Mouse (Mus musculus): Measurements from ENCODE around the gene 1700008O03Rik. TPM values are rescaled to one million over a fixed set of nuclear protein-coding genes. Genes with fewer than 3 reads are reported as not detected.
A peak's percentile ranks its signal among the peaks of the same experiment; 100 is the strongest.

The 1700008O03Rik gene
- total RNA-seq (2014; fragmentation: Nextera tagmentation) (4.1 TPM in 1 of 2 replicates, not detected in the other), total RNA-seq (2017) (1.8 and 2.4 TPM in 2 replicates)

DNA sequence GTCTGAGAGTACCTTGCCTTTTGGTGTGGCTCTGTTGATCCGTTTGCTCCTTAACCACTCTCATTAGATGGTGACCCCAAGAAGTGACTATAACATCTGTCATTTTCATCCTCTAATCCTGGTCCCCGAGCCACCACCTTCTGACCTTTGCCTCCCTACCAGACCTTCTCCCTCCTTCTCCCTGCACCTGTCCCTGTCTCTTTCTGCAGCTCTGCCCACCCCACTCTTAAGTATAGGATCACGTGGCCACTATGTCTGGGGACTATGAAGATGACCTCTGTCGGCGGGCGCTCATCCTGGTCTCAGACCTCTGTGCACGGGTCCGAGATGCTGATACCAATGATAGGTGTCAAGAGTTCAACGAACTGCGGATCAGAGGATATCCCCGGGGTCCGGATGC is at the start of gene 1700008O03Rik:
1700008O03Rik (minus strand) TSS at position 101 of the 400 bp plus-strand sequence.
- no peak for ATAC-seq (replicated peaks; ENCODE audit: poor library complexity, severe bottlenecking)

DNA sequence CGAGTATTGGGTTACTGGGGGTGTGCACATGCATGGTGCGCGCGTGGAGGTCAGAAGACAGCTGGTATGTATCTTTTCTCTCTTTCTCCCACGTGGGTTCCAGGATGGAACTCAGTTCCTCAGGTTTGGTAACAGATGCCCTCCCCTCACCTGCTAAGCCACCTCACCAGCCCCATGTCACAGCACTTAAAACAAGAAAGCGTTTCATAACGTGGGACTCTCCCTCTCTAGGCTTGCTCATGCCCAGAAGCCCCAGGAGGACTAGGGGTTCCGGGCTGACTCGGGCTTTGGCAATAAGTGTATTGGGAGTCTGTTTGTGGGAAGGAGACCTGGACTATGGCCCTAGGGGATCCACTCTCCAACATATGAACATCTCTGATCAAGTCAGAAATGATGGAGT is 48.5 kb upstream of the 1700008O03Rik start:
- ATAC-seq (replicated peaks; ENCODE audit: poor library complexity, severe bottlenecking), result no peak

DNA sequence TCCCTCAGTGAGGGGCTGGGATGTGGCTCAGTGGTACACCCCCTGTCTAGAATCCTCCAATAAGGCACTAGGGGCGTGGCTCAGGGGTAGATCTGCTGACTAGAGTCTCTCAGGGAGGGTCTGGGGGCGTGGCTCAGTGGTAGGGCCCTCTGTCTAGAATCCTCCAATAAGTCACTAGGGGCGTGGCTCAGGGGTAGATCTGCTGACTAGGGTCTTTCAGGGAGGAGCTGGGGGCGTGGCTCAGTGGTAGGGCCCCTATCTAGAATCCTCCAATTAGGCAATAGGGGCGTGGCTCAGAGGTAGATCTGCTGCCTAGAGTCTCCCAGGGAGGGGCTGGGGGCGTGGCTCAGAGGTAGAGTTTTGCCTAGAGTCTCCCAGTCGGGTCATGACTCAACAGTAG is 47.8 kb upstream of the 1700008O03Rik start:
- peak; percentile 37 for ATAC-seq (replicated peaks; ENCODE audit: poor library complexity, severe bottlenecking)

DNA sequence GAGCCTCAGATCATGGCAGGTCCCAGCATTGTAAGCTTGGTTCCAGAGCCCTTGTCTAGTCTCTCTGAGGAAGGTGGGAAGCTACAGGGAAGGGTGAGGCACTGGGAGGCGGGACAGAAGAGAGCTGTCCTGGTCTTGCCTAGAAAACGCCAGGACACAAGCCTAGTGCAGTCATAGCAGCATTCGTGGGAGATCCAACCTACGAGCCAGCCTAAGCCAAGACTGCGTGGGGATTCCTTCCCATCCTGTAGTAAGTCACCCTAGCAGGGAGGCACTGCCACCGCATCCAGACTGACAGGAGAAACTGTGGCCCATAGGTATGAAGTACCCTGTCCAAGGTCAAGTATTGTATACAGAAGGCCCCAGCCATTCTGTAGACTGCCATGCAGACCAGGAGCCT is 46.9 kb upstream of the 1700008O03Rik start:
- no peak for ATAC-seq (replicated peaks; ENCODE audit: poor library complexity, severe bottlenecking)

DNA sequence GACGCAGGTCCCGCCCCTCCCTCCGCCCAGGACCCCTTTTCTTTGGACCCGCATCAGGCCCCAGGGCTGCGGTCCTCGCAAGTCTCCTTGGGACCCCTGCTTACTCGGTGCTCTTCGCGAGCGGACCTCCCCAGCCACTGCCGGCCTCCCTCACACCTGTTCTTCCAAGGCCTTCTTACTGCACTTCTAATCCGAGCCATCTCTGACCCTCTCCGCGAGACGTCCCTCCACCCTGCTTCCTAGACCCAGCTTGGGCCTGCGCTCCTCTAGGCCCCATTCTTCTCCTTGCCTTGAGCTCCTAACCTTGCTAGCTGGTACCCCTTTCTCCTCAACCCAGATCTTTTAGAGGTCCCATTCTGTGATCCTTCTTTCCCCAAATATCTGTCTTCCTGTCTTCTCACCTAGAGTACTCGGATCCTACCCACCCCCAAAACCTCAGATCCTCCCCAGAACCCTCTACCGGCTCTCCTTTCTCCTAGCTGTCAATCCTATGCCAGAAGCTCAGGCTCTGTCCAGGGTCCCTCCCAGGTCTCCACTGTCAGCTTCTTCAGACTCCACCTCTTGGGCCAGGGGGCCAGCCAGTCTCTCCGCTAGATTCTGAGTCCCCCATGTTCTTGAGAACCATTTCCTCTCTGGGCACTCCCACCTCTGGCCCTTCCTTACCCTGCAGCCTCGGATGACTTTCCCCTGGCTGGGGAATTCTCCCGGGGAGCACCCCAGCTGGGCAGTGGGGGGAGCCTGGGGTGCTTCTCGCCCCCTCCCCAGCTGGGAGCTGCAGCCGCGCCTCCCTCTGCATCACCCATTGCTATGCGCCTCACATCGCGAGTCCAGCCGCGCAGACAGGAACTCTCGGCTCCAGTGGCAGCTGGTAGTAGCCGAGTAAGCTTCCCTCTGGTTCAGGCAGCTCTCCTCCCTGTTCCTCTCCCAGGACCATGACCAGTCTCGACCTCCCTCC is 44.2 kb upstream of the 1700008O03Rik start:
- ATAC-seq (replicated peaks; ENCODE audit: poor library complexity, severe bottlenecking), result peak; percentile 54

DNA sequence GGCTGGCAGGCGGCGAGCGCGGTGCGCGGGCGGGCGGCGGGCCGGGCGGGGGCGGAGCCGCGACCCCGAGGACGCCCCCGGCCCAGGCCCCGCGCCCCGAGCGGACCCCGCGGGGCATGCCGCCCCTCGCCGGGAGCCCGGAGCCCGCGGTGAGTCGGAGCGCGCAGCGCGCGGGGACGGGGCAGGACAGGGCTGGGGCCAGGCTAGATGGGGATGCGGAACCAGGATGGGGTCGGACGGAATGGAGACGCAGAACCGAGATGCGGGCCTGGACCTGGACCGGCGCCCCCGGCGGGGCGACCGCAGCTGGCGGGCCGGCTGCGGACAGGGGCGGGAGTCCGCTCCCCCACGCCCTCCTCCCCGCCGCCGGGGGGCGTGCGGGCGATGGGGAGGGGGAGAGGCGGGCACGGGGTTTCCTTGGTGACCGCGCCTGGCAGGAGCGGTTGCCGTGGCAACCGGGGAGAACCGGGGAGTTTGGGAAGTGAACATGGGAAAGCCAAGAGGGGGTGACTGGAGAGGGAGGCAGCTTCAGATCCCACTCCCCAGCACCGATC is 43.4 kb upstream of the 1700008O03Rik start, which contains the start of gene Lrrc4b:
Lrrc4b (plus strand) TSS at position 51 of the 554 bp plus-strand sequence.
- no peak for ATAC-seq (replicated peaks; ENCODE audit: poor library complexity, severe bottlenecking)

DNA sequence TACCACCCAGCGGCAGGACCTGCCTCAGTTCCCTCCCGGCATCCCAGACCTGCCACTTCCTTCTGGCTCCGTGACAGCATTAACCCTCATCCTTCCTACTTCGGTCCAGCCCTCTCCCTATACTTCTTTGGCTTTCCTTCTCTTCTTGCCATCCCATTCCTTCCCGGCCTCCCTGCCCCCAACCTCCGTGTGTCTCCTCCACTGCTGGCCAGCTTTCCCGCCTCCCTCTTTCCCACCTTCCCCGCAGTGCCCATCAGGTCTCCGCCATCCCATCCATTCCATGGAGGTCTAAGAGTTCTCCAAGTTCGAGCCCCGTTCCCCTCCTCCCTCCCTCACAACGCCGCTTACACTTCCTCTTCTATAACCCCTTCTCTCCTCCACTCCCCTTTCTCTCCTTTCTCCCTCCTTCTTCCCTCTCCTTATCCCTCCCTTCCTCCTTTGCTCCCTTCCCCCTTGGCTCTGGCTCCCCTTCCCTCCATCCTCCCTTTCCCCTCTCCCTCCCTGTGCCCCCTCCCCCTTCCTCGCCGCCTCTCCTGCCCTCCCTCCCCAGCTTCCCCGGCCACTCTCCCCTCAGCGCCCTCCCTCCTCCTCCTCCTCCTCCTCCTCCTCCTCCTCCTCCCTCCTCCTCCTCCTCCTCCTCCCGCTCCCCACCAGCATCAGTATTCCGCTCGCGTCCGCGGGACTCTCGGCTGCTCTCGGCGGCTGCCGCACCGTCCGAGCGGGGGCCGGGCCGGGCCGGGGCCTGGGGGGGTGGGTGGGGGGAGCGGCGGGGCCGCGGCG is 42.7 kb upstream of the 1700008O03Rik start:
- peak; percentile 28 for ATAC-seq (replicated peaks; ENCODE audit: poor library complexity, severe bottlenecking)

DNA sequence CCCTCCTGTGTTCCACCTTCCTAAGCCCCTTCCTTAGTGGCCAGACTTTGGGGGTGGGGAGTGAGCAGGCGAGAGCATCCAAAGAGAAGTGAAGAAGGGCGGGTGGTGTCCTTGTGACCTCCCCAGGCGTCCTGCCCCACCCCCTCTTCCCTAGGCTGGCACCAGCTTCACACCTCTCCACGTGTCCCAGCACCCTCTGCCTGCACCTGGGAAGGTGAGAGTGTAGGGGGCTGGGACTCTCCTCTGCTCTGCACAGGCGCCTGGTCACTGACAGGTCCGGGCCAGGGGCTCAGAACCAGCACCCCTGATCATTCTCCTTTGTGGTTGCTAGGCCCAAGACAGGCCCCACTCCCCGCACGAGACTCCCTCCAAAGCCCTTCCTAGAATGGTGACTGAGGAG is 42.0 kb upstream of the 1700008O03Rik start:
- ATAC-seq (replicated peaks; ENCODE audit: poor library complexity, severe bottlenecking), result no peak

DNA sequence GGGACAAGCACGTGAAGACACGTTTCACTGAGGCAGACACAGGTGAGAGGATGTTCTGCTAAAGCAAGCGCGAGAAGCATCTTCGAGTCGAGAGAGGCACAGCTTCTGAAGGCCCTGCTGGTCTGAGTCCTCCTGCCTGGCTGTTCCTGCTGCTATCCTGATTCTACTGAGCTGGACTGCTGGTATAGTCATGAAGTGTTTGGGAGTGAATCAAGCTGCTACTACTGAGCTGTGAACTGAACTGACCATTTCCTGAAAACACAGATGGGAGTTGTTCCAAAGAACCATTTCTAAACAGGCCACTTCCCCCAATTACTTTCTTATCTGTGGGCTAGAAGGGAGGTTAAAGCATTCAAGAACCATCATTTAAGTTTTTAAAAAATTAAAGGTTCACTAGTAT is 27.7 kb upstream of the 1700008O03Rik start:
- ATAC-seq (replicated peaks; ENCODE audit: poor library complexity, severe bottlenecking), result no peak

DNA sequence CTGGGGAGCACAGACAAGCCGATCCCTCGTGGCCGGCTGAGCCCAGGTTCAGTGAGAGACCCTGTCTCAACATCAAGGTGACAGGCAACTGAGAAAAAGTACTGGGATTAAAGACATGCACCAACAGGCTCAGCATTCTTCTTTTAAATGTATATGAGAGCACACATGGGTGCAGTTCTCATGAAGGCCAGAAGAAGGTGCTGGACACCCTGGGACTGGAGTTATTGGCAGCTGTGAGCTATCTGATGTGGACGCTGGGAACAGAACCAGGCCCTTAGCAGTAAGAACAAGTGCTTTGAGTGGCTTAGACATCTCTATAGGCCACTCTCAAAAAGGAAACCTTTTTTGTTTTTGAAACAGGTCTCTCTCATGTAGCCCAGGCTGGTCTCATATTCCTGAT is 25.5 kb upstream of the 1700008O03Rik start:
- no peak for ATAC-seq (replicated peaks; ENCODE audit: poor library complexity, severe bottlenecking)

DNA sequence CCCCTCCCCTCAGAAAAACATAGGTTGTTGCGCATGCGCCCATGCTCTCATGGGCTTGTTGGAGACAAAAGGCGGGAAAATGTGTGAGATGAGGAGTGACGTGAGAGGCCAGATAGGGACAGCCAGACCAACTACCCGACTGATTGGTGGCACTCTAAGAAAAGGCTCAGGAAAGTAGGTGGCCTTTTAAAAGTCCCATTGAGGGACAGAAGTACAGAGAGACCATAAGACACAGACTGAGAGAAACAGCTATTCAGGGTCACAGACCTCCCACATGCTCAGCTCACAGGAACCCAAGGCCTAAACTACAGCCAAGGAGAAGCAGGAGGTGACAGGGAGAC is 20.4 kb upstream of the 1700008O03Rik start:
- ATAC-seq (replicated peaks; ENCODE audit: poor library complexity, severe bottlenecking), result no peak

DNA sequence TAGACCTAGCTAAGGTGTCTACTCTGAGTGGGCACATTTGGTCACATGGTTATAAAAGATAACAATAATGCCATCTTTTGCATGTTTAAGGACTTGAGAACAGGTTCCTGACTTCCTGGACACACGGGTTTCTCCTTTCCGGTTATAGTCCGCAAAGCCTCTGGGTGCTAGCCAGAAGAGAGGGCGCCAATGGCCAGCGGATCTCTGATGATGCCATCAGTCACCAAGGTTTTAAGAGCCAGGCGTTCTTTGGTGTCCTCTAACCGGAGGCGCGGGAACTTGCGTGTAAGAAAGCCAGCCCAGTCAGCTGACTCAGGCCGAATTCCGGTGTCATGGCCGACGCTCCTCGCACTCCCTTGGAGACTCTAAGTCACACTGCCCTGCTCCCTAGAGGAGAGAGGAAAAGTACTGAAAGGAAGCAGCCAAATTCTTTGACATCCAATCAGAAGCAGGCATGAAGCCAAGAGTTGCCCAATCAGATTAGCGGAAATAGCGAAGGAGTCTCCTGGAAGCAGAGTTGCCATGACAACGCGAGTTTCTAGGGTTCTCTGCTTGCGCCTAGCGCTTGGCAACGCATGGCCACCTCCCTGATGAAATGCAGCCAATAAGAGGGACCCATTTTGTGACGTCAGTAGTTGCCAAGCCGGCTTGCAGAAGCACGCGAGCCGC is 19.9 kb upstream of the 1700008O03Rik start:
- peak; percentile 76 for ATAC-seq (replicated peaks; ENCODE audit: poor library complexity, severe bottlenecking)

DNA sequence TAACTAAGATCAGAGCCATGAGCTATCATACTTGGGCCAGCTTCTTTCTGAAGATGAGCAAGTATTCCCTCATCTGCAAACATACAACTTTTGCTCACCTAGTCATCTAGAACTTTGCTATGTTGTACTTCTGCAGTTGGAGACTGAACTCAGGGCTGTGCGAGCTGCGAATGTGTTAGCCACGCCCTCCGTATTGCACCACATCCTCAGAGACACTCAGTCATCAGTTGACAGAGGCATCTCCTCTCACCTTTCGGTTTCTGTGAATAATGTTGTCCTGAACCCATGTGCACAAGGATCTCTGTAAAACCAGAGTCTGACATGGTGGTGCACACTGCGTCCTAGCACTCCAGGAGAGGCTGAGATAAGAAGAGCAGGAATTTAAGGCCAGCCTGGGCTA is 16.1 kb upstream of the 1700008O03Rik start:
- ATAC-seq (replicated peaks; ENCODE audit: poor library complexity, severe bottlenecking), result peak; percentile 61

DNA sequence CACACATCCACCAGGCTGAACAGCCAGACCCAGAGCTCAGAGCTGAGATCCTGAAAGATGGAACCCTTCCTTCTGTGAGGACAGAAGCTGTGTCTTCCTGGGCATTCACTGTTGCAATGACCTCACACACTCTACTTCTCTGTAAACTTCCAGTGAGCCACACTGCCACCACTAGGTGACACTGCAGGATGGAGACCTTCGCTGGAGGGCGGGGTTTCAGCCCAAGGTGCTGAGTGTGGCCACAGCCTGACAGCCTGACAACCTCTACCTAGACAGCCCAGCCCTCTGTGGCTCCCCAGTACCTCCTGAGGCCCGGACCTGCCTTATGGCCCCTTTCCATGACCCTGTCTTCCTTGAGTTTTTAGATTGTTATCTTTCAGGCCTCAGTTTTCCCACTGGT is 12.9 kb upstream of the 1700008O03Rik start:
- peak; percentile 78 for ATAC-seq (replicated peaks; ENCODE audit: poor library complexity, severe bottlenecking)

DNA sequence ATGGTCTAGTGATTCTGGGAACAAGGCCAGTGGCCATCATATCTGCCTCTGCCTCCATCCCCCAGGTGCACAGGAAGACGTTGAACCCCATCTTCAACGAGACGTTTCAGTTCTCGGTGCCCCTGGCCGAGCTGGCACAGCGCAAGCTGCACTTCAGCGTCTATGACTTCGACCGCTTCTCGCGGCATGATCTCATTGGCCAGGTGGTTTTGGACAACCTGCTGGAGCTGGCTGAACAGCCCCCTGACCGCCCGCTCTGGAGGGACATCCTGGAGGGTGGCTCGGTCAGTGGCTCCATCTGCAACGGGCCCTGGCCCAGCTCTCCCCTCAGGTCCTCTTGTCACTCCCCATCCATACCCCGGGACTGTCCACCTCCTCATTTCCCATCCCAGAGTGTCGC is 7.7 kb upstream of the 1700008O03Rik start:
- no peak for ATAC-seq (replicated peaks; ENCODE audit: poor library complexity, severe bottlenecking)

DNA sequence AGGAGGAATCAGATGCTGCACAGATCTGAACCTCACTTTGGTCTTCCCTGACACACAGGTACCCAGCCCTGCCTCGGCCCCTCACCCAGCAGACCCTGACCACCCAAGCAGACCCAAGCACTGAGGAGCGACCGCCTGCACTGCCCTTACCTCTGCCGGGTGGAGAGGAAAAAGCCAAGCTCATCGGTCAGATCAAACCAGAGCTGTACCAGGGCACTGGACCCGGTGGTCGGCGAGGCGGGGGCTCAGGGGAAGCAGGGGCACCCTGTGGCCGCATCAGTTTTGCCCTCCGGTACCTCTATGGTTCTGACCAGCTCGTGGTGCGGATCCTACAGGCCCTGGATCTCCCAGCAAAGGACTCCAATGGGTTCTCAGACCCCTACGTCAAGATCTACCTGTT is 6.7 kb upstream of the 1700008O03Rik start:
- no peak for ATAC-seq (replicated peaks; ENCODE audit: poor library complexity, severe bottlenecking)

DNA sequence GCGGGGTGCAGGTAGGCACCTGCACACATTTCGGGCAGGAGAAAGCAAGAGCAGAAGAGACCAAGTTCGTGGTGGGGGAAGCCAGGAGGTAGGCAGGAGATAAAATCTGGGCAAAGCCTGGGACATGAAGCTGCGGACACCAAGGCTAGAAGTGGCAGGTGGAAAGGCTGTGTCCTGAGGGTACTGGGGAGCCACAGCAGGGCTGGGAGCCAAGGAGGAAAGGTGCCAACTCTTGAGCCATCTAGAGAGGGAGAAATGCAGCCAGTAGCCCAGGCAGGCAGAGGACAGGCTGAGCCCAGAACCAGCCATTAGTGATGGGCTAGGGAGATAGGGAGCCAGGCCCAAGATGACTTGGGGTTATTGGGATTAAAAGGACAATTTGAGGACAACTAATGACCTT is 6.2 kb upstream of the 1700008O03Rik start:
- ATAC-seq (replicated peaks; ENCODE audit: poor library complexity, severe bottlenecking), result no peak

DNA sequence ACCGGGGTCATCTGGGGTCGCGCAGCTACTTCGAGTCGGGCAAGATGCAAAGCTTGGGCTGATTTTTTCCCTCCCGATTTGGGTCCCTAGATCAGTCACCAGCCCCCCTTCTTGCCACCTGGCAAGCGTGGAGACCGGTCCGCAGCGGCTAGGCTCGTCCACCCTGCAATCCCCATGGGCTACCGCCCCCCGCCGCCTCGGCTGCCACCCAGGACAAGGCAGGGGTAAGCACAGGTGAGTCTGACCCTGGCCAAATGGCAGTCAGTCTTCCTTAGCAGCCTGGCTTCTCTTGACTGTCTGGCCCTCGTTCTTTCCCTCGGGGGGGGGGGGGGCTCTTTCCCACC is 932 bp downstream of the 1700008O03Rik start:
- ATAC-seq (replicated peaks; ENCODE audit: poor library complexity, severe bottlenecking), result peak; percentile 15; the same call in 1 of the 2 replicates

DNA sequence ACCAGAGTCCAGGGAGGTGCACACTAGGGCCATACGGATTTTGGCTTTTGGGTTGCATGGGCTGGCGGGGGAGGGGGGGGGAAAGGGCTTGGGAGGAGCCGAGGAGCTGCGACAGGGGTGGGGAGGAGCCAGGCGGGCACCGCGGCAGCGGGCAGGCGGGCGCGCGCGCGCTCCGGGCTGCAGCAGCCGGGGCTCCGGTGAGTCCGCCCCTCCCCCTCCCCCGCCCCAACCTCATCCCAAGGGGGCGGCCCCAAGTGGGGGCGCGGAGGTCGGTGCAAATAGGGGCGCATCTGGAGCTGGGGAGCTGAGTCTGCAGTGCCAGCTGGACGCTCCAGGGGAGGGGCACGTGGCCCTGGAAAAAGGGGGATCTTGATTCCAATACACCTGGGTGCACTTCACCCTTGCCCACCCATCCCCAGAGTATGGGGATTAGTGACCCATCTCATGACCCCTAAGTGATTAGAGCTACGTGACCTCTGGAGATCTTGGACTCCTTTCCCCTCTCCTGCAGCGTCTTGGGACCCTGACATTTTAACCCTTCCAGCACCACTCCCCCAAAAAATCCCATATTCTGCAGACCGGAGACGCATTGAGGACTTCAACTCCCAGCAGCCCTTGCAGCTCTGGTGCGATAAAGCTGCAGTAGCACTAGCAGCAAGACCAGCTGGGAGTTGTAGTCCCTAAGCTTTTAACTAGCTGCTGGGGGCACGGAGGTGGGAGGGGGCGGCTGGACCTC is 1.5 kb downstream of the 1700008O03Rik start, which contains the start of gene Syt3:
Syt3 (plus strand) TSS at position 123 of the 736 bp plus-strand sequence.
- peak; percentile 81 for ATAC-seq (replicated peaks; ENCODE audit: poor library complexity, severe bottlenecking)

DNA sequence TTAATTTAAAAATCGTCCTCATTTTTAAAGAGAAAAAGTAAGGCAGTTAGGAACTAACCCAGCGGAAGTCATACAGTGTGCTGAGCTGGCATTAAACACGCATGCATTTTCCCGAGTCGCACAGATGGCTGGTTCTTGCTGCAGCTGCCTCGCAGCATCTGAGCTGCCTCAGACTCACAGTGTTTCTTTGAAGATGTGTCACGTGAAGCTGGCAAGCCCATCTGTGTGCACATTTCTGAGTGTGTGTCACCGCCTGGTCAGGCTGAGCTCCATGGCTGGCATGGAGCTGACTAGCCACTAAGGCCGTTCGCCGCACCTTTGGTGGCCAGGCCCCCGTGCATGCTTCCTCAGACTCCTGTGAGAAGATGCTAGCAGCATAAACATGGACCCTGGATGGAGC is 3.1 kb downstream of the 1700008O03Rik start:
- ATAC-seq (replicated peaks; ENCODE audit: poor library complexity, severe bottlenecking), result no peak

Data from granulocyte monocyte progenitor cell, adult 5-6 weeks (primary cell).